Mouse (Mus musculus): Measurements from ENCODE around the gene Zfp760. TPM values are rescaled to one million over a fixed set of nuclear protein-coding genes. Genes with fewer than 3 reads are reported as not detected.
"Not testable (repeated sequence)": the region's sequence is repeated elsewhere in the genome, so short reads cannot be mapped to it uniquely, and the experiment has no call there.

Gene Zfp760
- 1 to 10 TPM; 8.8 to 8.9 TPM for total RNA-seq (2021)
- long read RNA-seq, experiment 1, full-length matches to known transcripts: 2 of 8 reads
- long read RNA-seq, experiment 1, partial matches to known transcripts: 1 of 8 reads
- long read RNA-seq, experiment 1, other reads (novel, unspliced or antisense): 5 of 8 reads
- long read RNA-seq, experiment 2, partial matches to known transcripts: 0 of 7 reads
- long read RNA-seq, experiment 2, other reads (novel, unspliced or antisense): 7 of 7 reads

DNA sequence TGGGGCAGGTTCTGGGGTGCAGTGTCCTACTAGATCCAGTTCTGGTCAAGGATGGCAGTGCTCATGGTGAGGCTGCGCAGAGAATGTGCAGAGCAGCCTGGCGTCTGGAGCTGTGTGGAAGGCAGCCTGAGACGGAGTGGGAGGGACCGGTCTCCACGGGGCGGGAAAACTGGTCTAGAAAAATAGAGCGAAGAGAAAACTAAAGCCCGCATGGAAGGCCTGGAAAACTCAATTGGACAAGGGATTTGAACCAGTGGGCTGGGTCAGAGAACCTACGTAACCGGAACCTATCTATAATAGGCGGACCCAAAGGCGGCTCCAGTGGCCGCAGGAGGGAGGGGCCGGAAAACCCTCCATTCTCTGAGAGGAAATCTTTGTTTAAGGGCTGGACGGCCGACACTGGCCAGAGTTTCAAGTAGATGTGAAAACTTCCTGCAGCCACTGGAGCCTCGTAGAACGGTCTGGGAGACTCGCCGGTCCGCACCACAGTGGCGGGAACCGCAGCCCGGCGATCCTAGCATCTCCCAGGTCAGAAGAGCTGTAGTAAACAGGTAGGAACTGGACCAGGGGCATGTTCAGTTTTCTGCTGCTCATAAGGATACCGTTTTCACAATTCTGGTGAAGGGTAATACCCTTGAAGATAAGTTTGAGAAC lies at the start of gene Zfp760:
TSS of gene Zfp760 (plus strand) at position 399 of the 654 bp plus-strand sequence.
- DNase-seq (ENCODE audit: low spot score in 2 of 2): peak; percentile 70 to 88

- not testable (repeated sequence) for DNase-seq (ENCODE audit: low spot score in 2 of 2)
Measured at GRCm38 (mm10) chr17:21678826-21679225, 28.7 kb upstream of the Zfp760 start.

DNA sequence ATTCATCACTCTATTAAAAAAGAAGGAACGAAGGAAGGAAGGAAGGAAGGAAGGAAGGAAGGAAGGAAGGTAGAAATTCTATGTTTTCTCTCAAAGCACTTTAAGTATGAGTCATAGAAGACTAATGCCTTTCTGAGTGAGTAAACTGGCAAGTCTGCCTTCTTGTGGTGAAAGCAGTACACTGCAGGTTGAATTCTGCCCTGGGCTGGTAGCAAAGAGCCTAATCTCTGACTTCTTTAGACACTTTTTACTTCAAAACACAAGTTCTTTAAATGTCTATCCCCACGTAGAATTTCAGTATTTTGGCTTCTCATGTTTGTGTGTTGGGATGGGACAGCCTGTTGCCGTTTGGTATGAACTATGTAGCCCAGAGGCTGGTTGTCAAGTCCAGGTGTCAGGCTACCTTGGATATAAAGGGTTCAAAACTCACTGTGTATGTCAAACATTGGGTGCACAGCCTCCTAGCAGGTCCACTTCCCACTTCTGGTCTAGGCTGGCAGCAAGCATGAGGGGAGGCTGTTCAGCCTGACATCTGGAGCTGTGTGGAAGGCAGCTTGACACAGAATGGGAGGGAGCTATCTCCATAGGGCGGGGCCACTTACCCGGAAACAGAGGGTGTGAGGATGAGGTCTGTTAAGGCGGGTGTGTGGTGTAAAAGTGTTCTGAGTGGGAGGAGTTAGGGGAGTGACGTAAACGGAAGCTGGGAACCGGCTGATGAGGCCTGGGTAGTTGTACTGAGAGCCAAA lies 28.1 kb upstream of the Zfp760 start:
- DNase-seq (ENCODE audit: low spot score in 2 of 2): peak; percentile 81

- DNase-seq (ENCODE audit: low spot score in 2 of 2): not testable (repeated sequence)
Measured at GRCm38 (mm10) chr17:21680019-21680376, 27.5 kb upstream of the Zfp760 start.

DNA sequence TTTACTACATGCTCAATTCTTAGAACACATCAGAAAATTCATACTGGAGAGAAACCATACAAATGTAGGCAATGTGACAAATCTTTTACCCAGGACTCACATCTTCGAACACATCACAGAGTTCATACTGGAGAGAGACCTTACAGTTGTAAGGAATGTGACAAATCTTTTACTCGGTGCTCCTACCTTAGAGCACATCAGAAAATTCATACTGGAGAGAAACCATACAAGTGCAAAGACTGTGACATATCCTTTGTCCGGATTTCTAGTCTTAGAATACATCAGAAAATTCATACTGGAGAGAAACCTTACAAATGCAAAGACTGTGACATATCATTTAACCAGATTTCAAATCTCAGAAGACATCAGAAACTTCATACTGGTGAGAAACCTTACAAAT lies 16.0 kb upstream of the Zfp760 start, which contains the start of gene Gm10226:
TSS of gene Gm10226 (plus strand) at position 301 of the 400 bp plus-strand sequence.
- DNase-seq (ENCODE audit: low spot score in 2 of 2): no peak

DNA sequence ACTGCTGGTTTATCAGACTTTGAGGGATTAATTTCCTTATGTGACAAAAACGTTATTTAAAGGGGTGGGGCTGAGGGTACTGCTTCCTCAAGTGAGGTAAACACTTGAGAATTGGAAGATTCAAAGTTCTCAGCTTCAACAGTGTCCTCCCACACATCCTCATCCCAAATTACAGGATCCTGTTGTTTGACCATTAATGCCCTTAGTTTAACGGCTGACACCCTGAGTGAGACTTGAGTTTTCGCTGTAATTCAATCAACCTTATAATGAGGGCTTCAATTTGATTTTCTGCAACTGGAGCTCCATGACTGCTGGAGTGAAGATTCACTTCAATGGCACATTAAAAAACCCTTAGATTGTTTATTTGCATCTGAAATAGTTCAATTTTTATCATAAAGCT lies 14.2 kb upstream of the Zfp760 start:
- no peak for DNase-seq (ENCODE audit: low spot score in 2 of 2)

- no peak for DNase-seq (ENCODE audit: low spot score in 2 of 2)
Measured at GRCm38 (mm10) chr17:21696073-21696472, 11.5 kb upstream of the Zfp760 start.

DNA sequence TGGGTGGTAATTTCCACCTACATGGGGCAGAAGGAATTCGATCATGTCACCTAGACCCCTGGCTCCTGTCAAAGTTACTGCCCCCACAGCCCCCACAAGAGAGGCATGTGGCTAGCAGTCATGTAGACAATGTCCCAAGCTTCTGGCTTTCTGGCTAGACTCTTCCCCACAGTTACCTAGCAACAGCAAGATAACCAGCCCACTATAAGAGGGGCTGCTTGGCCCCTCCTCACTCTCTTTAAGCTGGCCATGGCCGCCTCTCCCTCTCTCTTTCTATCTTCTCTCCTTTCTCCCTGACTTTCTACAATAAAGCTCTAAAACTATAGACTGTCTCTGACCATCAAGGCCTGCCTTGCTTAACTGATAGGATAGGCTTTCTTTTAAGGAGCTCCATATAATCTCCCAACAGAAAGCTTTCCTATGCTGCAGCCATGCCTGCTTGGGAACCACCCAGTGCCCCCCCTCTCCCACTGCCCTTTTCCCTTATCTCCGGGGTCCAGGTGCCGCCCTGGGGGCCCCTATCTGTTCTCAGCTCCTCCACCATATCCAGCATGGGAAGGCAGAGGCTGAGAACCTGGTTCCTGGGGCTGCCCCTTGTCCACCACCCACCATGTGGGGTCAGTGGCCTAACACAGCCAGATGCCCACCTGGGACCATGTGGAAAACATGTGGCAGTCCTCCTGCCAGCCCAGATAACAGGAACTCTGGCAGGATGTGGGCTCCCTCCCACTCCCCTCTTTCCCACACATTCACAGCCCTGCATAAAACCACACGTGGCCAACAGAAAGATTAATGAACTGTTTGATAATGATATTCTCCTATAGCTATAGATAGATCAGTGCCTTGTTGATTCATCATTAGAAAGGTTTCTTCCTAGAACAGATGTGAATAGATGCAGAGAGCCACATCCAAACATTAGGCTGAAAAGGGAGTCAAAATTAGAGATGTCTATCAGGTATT lies 5.0 kb upstream of the Zfp760 start:
- no peak for DNase-seq (ENCODE audit: low spot score in 2 of 2)

GRCm38 (mm10) chr17:21703414-21703813 lies 4.1 kb upstream of the Zfp760 start:
- DNase-seq (ENCODE audit: low spot score in 2 of 2): no peak

DNA sequence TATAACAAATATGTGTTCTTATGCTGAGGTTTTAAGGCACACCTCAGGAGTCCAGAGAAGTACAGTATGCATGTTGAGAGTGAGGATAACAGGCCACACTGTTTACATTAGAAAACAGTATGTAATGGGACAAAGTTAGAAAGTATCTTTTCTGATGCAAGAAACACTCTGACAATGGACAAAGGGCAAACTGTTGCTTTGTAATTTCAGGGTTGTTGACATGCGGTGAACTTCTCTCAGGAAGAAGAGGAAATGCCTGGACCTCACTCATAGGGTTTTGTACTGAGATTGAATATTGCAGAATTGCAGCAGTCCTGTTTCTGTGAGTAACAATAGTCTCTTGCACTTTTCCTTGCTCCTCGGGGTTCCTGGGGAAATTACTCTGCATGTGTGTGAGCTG lies 860 bp downstream of the Zfp760 start:
- DNase-seq (ENCODE audit: low spot score in 2 of 2): no peak

DNA sequence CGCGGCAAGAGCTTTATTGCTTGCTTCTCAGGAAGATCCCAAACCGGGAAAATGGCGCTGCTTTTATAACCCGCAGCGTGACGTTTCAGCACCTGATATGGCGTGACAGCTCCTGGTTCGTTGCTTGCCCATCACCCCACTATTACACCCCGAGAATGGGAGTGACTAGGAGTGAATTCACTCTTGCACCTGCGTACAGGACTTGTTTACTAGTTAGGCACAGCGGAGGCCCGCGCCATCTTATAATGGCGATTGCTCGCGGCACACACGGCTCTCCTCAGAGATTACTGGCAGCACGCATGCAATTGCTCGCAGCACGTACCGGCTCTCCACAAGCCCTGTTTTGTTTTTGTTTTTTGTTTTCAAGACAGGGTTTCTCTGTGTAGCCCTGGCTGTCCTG lies 23.0 kb downstream of the Zfp760 start, which contains the start of gene Zfp229:
TSS of gene Zfp229 (plus strand) at position 301 of the 400 bp plus-strand sequence.
- DNase-seq (ENCODE audit: low spot score in 2 of 2): not testable (repeated sequence)

DNA sequence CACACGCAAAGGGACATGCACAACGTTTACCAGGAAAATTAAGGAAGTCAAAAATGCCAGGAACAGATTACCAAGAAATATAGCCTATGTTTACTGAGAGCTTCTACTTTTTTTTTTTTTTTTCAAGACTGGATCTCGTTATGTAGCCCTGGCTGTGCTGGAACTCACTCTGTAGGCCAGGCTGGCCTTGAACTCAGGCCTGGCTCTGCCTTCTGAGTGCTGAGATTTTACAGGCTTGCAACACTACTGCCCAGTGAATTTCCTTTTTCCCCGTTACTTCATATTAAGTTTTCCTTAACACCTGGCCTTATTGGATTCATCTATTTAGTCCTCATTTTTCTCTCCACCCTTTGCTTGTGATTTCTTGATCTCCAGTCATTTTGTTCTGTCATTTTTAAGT lies 25.5 kb downstream of the Zfp760 start:
- DNase-seq (ENCODE audit: low spot score in 2 of 2): no peak

DNA sequence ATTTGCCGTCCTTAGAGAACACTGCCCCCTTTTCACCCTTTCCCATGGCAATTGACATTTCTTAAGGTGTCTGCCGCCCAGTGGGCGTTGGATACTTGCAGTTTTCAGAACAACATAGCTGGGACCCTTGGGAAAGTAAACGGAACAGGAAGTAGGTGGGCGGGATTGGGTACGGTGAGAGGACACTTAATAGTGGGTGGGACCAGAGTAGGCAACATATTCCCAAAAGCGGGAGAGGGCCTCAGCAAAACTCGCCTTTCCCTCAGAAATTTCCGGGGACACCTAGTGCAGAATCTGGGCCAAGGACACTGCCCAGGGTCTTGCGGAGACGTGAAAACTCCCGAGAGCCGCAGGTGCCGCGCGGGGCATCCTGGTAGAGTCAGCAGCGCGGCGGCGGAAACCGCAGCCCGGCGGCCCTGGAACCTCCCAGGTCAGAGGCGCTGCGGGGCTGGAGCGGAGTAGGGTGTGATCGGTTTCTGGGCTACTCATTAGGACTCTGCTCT lies 26.0 kb downstream of the Zfp760 start:
- peak; percentile 71 to 74 for DNase-seq (ENCODE audit: low spot score in 2 of 2)

GRCm38 (mm10) chr17:21752791-21753190 lies 45.2 kb downstream of the Zfp760 start:
- no peak for DNase-seq (ENCODE audit: low spot score in 2 of 2)

DNA sequence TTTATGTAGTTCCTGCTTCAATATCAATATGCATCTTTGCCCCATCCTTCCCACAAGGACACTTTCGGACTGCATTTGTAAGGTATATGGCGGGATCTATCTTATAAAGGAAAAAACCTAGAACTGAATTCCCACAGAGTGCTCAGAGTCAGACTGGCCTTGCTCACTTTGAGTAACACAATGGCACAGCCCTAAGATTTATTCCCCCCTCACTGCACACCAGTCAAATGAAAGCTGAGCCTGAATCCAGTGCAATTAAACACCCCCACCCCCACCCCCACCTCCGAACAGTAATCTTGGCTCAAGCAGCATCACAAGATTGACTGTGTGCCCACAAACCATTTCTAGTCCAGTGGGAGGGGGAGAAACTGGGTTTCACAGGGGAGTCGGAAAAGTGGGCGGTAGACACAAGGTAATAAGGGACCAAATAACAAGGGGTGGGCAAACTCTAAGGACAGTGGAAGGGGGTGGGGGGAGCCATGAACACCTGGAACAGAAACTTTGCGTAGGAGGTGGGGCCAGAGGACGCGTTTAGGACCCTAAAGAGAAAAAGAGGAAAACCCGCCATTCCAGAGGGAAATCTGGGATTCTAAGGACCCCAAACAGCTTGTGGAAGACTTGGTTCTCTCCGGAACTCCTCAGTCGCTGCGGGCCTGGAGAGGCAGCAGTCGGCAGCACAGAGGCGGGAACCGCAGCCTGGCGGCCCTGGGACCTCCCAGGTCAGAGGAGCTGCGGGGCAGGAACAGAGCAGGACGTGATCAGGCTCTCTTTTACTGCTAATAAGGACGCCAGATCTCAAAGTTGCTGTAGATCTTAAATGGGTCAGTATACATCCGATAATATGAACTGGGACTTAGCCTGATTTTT lies 46.0 kb downstream of the Zfp760 start:
- DNase-seq (ENCODE audit: low spot score in 2 of 2): no peak

- no peak for DNase-seq (ENCODE audit: low spot score in 2 of 2)
Measured at GRCm38 (mm10) chr17:21770336-21770735, 62.8 kb downstream of the Zfp760 start.
